17 mouse cellular contexts compared by ENCODE assay signal in genomic region chr2:33788131-33788530, GRCm38 (mm10).
DNase-seq lines count a peak whose midpoint lies in the region; ATAC-seq and TF ChIP-seq lines count a peak whose summit lies in the region.
"Had no signal": no experiment of that assay in that cellular context is flagged by ENCODE, and none has a peak within 500 bp of the region (broad histone marks: within the 10 kb centered on the region; RNA-seq: fewer than 3 reads in every experiment).

No protein-coding gene starts in this region.

- no peak for ATAC-seq in forebrain, embryonic 11.5 days (replicated peaks; ENCODE audit: low FRiP score)
- ATAC-seq in forebrain, embryonic 16.5 days = no peak
- no peak for ATAC-seq in hindbrain, postnatal 0 days
- ATAC-seq in midbrain, postnatal 0 days (ENCODE audit: low FRiP score) = no peak
- ATAC-seq: intestine, embryonic 15.5 days; Patski had no signal

- no peak for DNase-seq in forebrain, embryonic 11.5 days (ENCODE audit: low spot score)
- no peak for DNase-seq in forebrain, embryonic 10.5 days (ENCODE audit: extremely low spot score, low spot score)
- no peak for DNase-seq in hindbrain, postnatal 0 days (ENCODE audit: low spot score)
- DNase-seq in midbrain, postnatal 0 days (ENCODE audit: low spot score) = no peak
- no peak for DNase-seq in cerebellum, adult 18-20 months
- DNase-seq in right cerebral cortex, postnatal 10 days (ENCODE audit: low spot score in 2 of 2) = no peak
- DNase-seq in gastrocnemius, adult 2 months = no peak
- DNase-seq: cerebellum, adult 11 months; gastrocnemius, postnatal 14 days; heart, postnatal 14 days; right cerebral cortex, adult 18-20 months; thymus, postnatal 4 days had no signal

- H3K27me3 ChIP-seq in forebrain, embryonic 11.5 days (ENCODE audit: control insufficient read depth, insufficient read depth, low read length) = no peaks in the 10 kb centered on the region
- H3K27me3 ChIP-seq in forebrain, embryonic 10.5 days (ENCODE audit: poor library complexity, severe bottlenecking) = peaks cover 41% of the 10 kb centered on the region
- H3K27me3 ChIP-seq in forebrain, embryonic 16.5 days (replicated peaks; ENCODE audit: control insufficient read depth, insufficient read depth, low read length) = no peaks in the 10 kb centered on the region
- no peaks in the 10 kb centered on the region for H3K27me3 ChIP-seq in hindbrain, postnatal 0 days (ENCODE audit: insufficient read depth, low read length)
- H3K27me3 ChIP-seq in midbrain, postnatal 0 days (ENCODE audit: insufficient read depth, low read length) = no peaks in the 10 kb centered on the region
- H3K27me3 ChIP-seq: intestine, embryonic 15.5 days; Patski had no signal

- H3K36me3 ChIP-seq in forebrain, embryonic 11.5 days (ENCODE audit: control insufficient read depth, insufficient read depth, low read length) = no peaks in the 10 kb centered on the region
- peaks cover 9% of the 10 kb centered on the region for H3K36me3 ChIP-seq in forebrain, embryonic 10.5 days (replicated peaks)
- no peaks in the 10 kb centered on the region; the same call in 1 of the 2 replicates for H3K36me3 ChIP-seq in forebrain, embryonic 16.5 days (ENCODE audit: control insufficient read depth, insufficient read depth)
- H3K36me3 ChIP-seq in hindbrain, postnatal 0 days (ENCODE audit: insufficient read depth, low read length) = no peaks in the 10 kb centered on the region; the same call in 1 of the 2 replicates
- peaks cover 3% of the 10 kb centered on the region; the same call in 1 of the 2 replicates for H3K36me3 ChIP-seq in midbrain, postnatal 0 days (ENCODE audit: insufficient read depth, low read length)
- H3K36me3 ChIP-seq: intestine, embryonic 15.5 days had no signal

- H3K9ac ChIP-seq in forebrain, embryonic 11.5 days (ENCODE audit: low read length) = no peak overlapping the region
- H3K9ac ChIP-seq in forebrain, embryonic 16.5 days (replicated peaks; ENCODE audit: low read depth, low read length) = 0 out of 2 replicates have a peak overlapping the region, but pooled peaks have one; percentile 3
- no peak overlapping the region for H3K9ac ChIP-seq in hindbrain, postnatal 0 days (replicated peaks; ENCODE audit: low read length)
- H3K9ac ChIP-seq in midbrain, postnatal 0 days (replicated peaks; ENCODE audit: low read length, poor library complexity, severe bottlenecking) = no peak overlapping the region
- H3K9ac ChIP-seq: intestine, embryonic 15.5 days had no signal

- intact Hi-C loops in gastrocnemius, adult 2 months (cut with DNase I) = no loop called here

- H3K27ac ChIP-seq in forebrain, embryonic 11.5 days (ENCODE audit: low read depth, low read length) = peak overlapping the region; percentile 25; the same call in 1 of the 2 replicates
- no peak overlapping the region for H3K27ac ChIP-seq in forebrain, embryonic 10.5 days
- H3K27ac ChIP-seq in forebrain, embryonic 16.5 days (ENCODE audit: low read length) = peak overlapping the region; percentile 89
- peak overlapping the region; percentile 41; the same call in 1 of the 2 replicates for H3K27ac ChIP-seq in hindbrain, postnatal 0 days
- H3K27ac ChIP-seq in midbrain, postnatal 0 days (ENCODE audit: low read depth, low read length) = peak overlapping the region; percentile 59
- no peak overlapping the region for H3K27ac ChIP-seq in gastrocnemius, adult 2 months
- H3K27ac ChIP-seq: heart, embryonic 10.5 days; intestine, embryonic 15.5 days had no signal

- no peak for TF ChIP-seq CTCF in hindbrain, postnatal 0 days (IDR thresholded peaks at IDR 0.05; ENCODE audit: low read depth)
- TF ChIP-seq CTCF in midbrain, postnatal 0 days (IDR thresholded peaks at IDR 0.05) = no peak
- no peak for TF ChIP-seq CTCF in gastrocnemius, adult 2 months (IDR thresholded peaks at IDR 0.05)

- WGBS in forebrain, embryonic 11.5 days = 34% methylated on average over 13 of the region's 13 CpGs
- 49% methylated on average over 13 of the region's 13 CpGs for WGBS in forebrain, embryonic 10.5 days
- 16% methylated on average over 13 of the region's 13 CpGs for WGBS in forebrain, embryonic 16.5 days
- WGBS in hindbrain, postnatal 0 days = 36% methylated on average over 13 of the region's 13 CpGs
- 26% methylated on average over 13 of the region's 13 CpGs for WGBS in midbrain, postnatal 0 days

- H3K9me3 ChIP-seq in forebrain, embryonic 11.5 days (ENCODE audit: control insufficient read depth, low read length) = no peaks in the 10 kb centered on the region
- 0 out of 2 replicates have a peak, but pooled peaks cover 2% of the 10 kb centered on the region for H3K9me3 ChIP-seq in forebrain, embryonic 10.5 days
- H3K9me3 ChIP-seq in forebrain, embryonic 16.5 days (ENCODE audit: control insufficient read depth, low read length) = no peaks in the 10 kb centered on the region
- no peaks in the 10 kb centered on the region for H3K9me3 ChIP-seq in hindbrain, postnatal 0 days (ENCODE audit: low read length)
- H3K9me3 ChIP-seq in midbrain, postnatal 0 days (ENCODE audit: low read length) = no peaks in the 10 kb centered on the region
- H3K9me3 ChIP-seq: heart, embryonic 10.5 days; intestine, embryonic 15.5 days had no signal

- peaks cover 17% of the 10 kb centered on the region for H3K4me1 ChIP-seq in forebrain, embryonic 11.5 days (replicated peaks; ENCODE audit: control insufficient read depth, insufficient read depth, low read length)
- H3K4me1 ChIP-seq in forebrain, embryonic 10.5 days = peaks cover 89% of the 10 kb centered on the region
- peaks cover 59% of the 10 kb centered on the region for H3K4me1 ChIP-seq in forebrain, embryonic 16.5 days (replicated peaks; ENCODE audit: control insufficient read depth, insufficient read depth, low read length)
- H3K4me1 ChIP-seq in hindbrain, postnatal 0 days (ENCODE audit: insufficient read depth, low read length) = peaks cover 14% of the 10 kb centered on the region; the same call in 1 of the 2 replicates
- H3K4me1 ChIP-seq in midbrain, postnatal 0 days (ENCODE audit: insufficient read depth, low read length) = peaks cover 6% of the 10 kb centered on the region; the same call in 1 of the 2 replicates
- H3K4me1 ChIP-seq: intestine, embryonic 15.5 days had no signal

- no peak overlapping the region for H3K4me2 ChIP-seq in forebrain, embryonic 11.5 days (ENCODE audit: low read depth, low read length, severe bottlenecking)
- peak overlapping the region; percentile 32; the same call in 1 of the 2 replicates for H3K4me2 ChIP-seq in forebrain, embryonic 16.5 days (ENCODE audit: low read length)
- no peak overlapping the region for H3K4me2 ChIP-seq in hindbrain, postnatal 0 days (ENCODE audit: low read depth, low read length)
- H3K4me2 ChIP-seq in midbrain, postnatal 0 days (ENCODE audit: low read depth, low read length, poor library complexity, severe bottlenecking) = no peak overlapping the region
- H3K4me2 ChIP-seq: intestine, embryonic 15.5 days; liver, embryonic 11.5 days had no signal

- H3K4me3 ChIP-seq in forebrain, embryonic 11.5 days (ENCODE audit: low read depth, low read length) = no peak overlapping the region
- H3K4me3 ChIP-seq in forebrain, embryonic 10.5 days = no peak overlapping the region
- H3K4me3 ChIP-seq in forebrain, embryonic 16.5 days (replicated peaks; ENCODE audit: low read length) = no peak overlapping the region
- no peak overlapping the region for H3K4me3 ChIP-seq in hindbrain, postnatal 0 days (ENCODE audit: low read length)
- no peak overlapping the region for H3K4me3 ChIP-seq in midbrain, postnatal 0 days (ENCODE audit: low read depth, low read length)
- H3K4me3 ChIP-seq in gastrocnemius, adult 2 months = no peak overlapping the region
- H3K4me3 ChIP-seq: heart, embryonic 10.5 days; intestine, embryonic 15.5 days had no signal

Comparison
In these comparisons a context has a peak if more than half of its experiments do, and no peak if none do; other contexts are left out.
1. H3K27ac ChIP-seq: peak in forebrain, embryonic 11.5 days (single experiment), forebrain, embryonic 16.5 days (single experiment), hindbrain, postnatal 0 days (single experiment) and midbrain, postnatal 0 days (single experiment); none in forebrain, embryonic 10.5 days (single experiment) and gastrocnemius, adult 2 months (single experiment).